Mouse (Mus musculus): ENCODE data around the gene Zbtb46.

DNA sequence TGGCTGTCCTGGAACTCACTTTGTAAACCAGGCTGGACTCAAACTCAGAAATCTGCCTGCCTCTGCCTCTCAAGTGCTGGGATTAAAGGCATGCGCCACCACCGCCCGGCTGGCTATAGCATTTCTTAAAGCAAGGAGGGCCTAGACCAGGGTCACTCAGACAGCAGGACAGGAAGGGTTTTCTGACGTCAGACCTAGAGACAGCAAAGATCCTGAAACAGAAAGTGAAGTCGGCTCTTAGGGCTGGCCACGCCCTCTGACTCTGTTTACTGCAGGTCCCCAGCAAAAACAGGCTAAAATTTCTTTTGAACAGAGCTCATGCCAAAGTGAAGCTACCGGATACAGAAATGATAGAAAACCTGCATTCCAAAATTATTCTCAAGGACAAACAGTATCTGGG is 49.6 kb downstream of the Zbtb46 start:
- TF ChIP-seq CTCF (IDR thresholded peaks at IDR 0.05) (no peak), EP300 (IDR thresholded peaks at IDR 0.05) (no peak)

All from lung, postnatal 0 days (tissue).